Mouse (Mus musculus) embryonic facial prominence, embryonic 13.5 days (tissue): ENCODE data around the gene Zfp64. TPM values are rescaled to one million over a fixed set of nuclear protein-coding genes. Genes with fewer than 3 reads are reported as not detected.

Source experiments
- polyA plus RNA-seq: library from polyadenylated mRNA; unstranded; fragments of >200 nt; fragmentation: Nextera tagmentation; extraction: Ambion mirVana; gene quantifications from 2 replicates; pipeline ENCODE4 v1.2.1, GENCODE M21; 2015

Gene Zfp64
- polyA plus RNA-seq, 1 experiment from 2014 or later = 54.8 TPM

Other genes starting within 250 kb of the Zfp64 start
- 22.4 and 23.0 TPM in 2 replicates for gene Atp9a, start 213.2 kb downstream of the Zfp64 start, polyA plus RNA-seq
- 1.8 and 1.9 TPM in 2 replicates for gene Sall4, start 187.6 kb downstream of the Zfp64 start, polyA plus RNA-seq